Mouse (Mus musculus) MEL (cell line): ENCODE results near the gene Ndel1.

Source experiments
- CHD1 ChIP-seq: IDR thresholded peaks from 2 replicates; pipeline ENCODE4 v1.6.1; 2012; ENCODE audit warnings: low read depth, mild to moderate bottlenecking, inconsistent platforms, low read length, improper control_type of control experiment
- CTCF ChIP-seq, 3 experiments: IDR thresholded peaks in 2 of 3; conservative IDR thresholded peaks in 1 of 3; 2 replicates each; pipeline ENCODE4 v1.5.1; 2011 to 2012; ENCODE audit warnings: low read length in 3 of 3, low read depth in 2 of 3, mild to moderate bottlenecking in 2 of 3, improper control_type of control experiment in 1 of 3, inconsistent platforms in 1 of 3, mixed read lengths in 1 of 3, moderate library complexity in 1 of 3; ENCODE audit not compliant: control insufficient read depth in 1 of 3, insufficient read depth in 1 of 3, poor library complexity in 1 of 3, severe bottlenecking in 1 of 3
- MAX ChIP-seq: IDR thresholded peaks from 2 replicates; pipeline ENCODE4 v1.6.1; 2011; ENCODE audit warnings: low read length, improper control_type of control experiment
- MYC ChIP-seq: IDR thresholded peaks from 2 replicates; pipeline ENCODE4 v1.6.1; 2011; ENCODE audit warnings: low read depth, mild to moderate bottlenecking, low read length, improper control_type of control experiment, moderate library complexity
- POLR2A ChIP-seq, 2 experiments: IDR thresholded peaks; 2 replicates each; pipeline ENCODE4 v1.6.1; 2011 to 2012; ENCODE audit warnings: low read length in 2 of 2, mild to moderate bottlenecking in 2 of 2, control low read depth in 1 of 2, improper control_type of control experiment in 1 of 2, low read depth in 1 of 2, moderate library complexity in 1 of 2; ENCODE audit not compliant: control insufficient read depth in 1 of 2, insufficient read depth in 1 of 2, poor library complexity in 1 of 2
- TBP ChIP-seq: IDR thresholded peaks from 2 replicates; pipeline ENCODE4 v1.8.0; 2011; ENCODE audit warnings: low read depth, low read length, improper control_type of control experiment
- TCF12 ChIP-seq: IDR thresholded peaks from 2 replicates; pipeline ENCODE4 v1.6.1; 2014; ENCODE audit warnings: low read depth, mild to moderate bottlenecking, inconsistent platforms, low read length, improper control_type of control experiment, moderate library complexity

DNA sequence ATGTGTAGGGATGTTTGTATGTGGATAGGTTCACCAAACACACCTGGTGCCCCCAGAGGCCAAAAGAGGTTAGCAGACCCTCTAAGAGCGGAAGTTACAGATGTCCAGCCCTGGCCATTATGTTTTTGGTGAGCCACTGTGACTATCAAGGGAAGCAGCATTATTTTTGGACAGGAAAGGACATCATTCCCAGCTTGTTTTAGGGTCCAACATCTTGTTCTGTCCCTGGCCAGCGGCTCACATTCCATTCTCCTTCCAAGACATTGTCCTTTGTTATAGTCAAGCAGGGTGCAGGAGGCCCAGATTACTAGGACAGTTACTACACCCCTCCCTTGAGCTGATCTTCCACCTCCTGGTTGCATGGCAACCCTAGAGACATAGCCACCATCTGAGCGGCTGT is 35.6 kb upstream of the Ndel1 start:
- no peak; a peak in 1 of 6 replicates for TF ChIP-seq CTCF (IDR thresholded peaks at IDR 0.05 in 2 of 3, conservative IDR thresholded peaks at IDR 0.05 in 1 of 3; ENCODE audit: control insufficient read depth in 1 of 3, insufficient read depth in 1 of 3, low read depth in 2 of 3, low read length in 3 of 3, poor library complexity in 1 of 3, severe bottlenecking in 1 of 3)
- TF ChIP-seq CHD1 = no peak
- TF ChIP-seq TBP = no peak
- TF ChIP-seq TCF12 = no peak
- TF ChIP-seq MAX = no peak
- TF ChIP-seq POLR2A (IDR thresholded peaks at IDR 0.05; ENCODE audit: control insufficient read depth in 1 of 2, insufficient read depth in 1 of 2, low read depth in 1 of 2, low read length in 2 of 2, poor library complexity in 1 of 2) = no peak
- TF ChIP-seq MYC = no peak
